Mouse (Mus musculus) lung, postnatal 0 days (tissue): Measurements from ENCODE around the gene Gm7138. TPM values are rescaled to one million over a fixed set of nuclear protein-coding genes. Genes with fewer than 3 reads are reported as not detected.
A peak's percentile ranks its signal among the peaks of the same experiment; 100 is the strongest.

Experiments
- ATAC-seq: fragments of 200-750 bp; cut with Nextera tagmentation; 2 replicates; pipeline ENCODE4 v1.8.0; 2017; ENCODE audit warnings: moderate library complexity
- DNase-seq: peaks from one replicate; pipeline ENCODE4 v3.0.0-alpha.2; 2016; ENCODE audit warnings: low spot score
- H3K27ac ChIP-seq: fragments of 300-500 bp; sonication (generic); 2 replicates; pipeline ENCODE4 v1.5.1; 2014; ENCODE audit warnings: antibody characterized with exemption, mild to moderate bottlenecking, low read length, mixed read lengths
- H3K27me3 ChIP-seq: fragments of 300-500 bp; sonication (generic); replicated peaks from 2 replicates; pipeline ENCODE4 v1.6.1; 2014; ENCODE audit warnings: low read length, mixed read lengths; ENCODE audit not compliant: insufficient read depth
- H3K36me3 ChIP-seq: fragments of 300-500 bp; sonication (generic); 2 replicates; pipeline ENCODE4 v1.6.1; 2014; ENCODE audit warnings: low read length, mixed read lengths; ENCODE audit not compliant: insufficient read depth
- H3K4me1 ChIP-seq: fragments of 300-500 bp; sonication (generic); 2 replicates; pipeline ENCODE4 v1.6.1; 2014; ENCODE audit warnings: antibody characterized with exemption, low read depth, low read length, mixed read lengths; ENCODE audit not compliant: insufficient read depth
- H3K4me2 ChIP-seq: fragments of 300-500 bp; sonication (generic); replicated peaks from 2 replicates; pipeline ENCODE4 v1.6.1; 2014; ENCODE audit warnings: low read depth, mild to moderate bottlenecking, low read length, moderate library complexity, mixed read lengths
- H3K4me3 ChIP-seq: fragments of 300-500 bp; sonication (generic); 2 replicates; pipeline ENCODE4 v1.5.1; 2014; ENCODE audit warnings: low read depth, low read length
- H3K9ac ChIP-seq: fragments of 300-500 bp; sonication (generic); replicated peaks from 2 replicates; pipeline ENCODE4 v1.6.1; 2014; ENCODE audit warnings: low read depth, mild to moderate bottlenecking
- H3K9me3 ChIP-seq: fragments of 300-500 bp; sonication (generic); 2 replicates; pipeline ENCODE4 v1.6.1; 2016; ENCODE audit warnings: low read length, mixed read lengths
- CTCF ChIP-seq: IDR thresholded peaks from 2 replicates; pipeline ENCODE4 v1.5.1; 2016; ENCODE audit warnings: antibody characterized with exemption, mild to moderate bottlenecking
- EP300 ChIP-seq: IDR thresholded peaks from 2 replicates; pipeline ENCODE4 v1.6.1; 2016; ENCODE audit warnings: antibody characterized with exemption, mild to moderate bottlenecking, control low read depth
- WGBS: fragments of 180-500 bp; shearing (Covaris S2); extraction: QIAGEN DNeasy Blood & Tissue Kit; methylation state at CpG from one replicate; pipeline ENCODE4 v1.1.7; 2014; 5-methylcytosine and 5-hydroxymethylcytosine counted together
- polyA plus RNA-seq: library from polyadenylated mRNA; unstranded; fragments of >200 nt; fragmentation: Nextera tagmentation; extraction: Ambion mirVana; gene quantifications from 2 replicates; pipeline ENCODE4 v1.2.1, GENCODE M21; 2015

Gene Gm7138
- polyA plus RNA-seq, 1 experiment from 2014 or later = not detected

GRCm38 (mm10) chr10:77738929-77739328 is 37.8 kb downstream of the Gm7138 start:
- no peak for DNase-seq
- H3K27me3 ChIP-seq = no peaks in the 10 kb centered on the region
- H3K4me1 ChIP-seq = no peaks in the 10 kb centered on the region
- no peak overlapping the region for H3K4me2 ChIP-seq
- TF ChIP-seq EP300 (no peak), CTCF (no peak)
- H3K36me3 ChIP-seq = no peaks in the 10 kb centered on the region
- no peak overlapping the region for H3K4me3 ChIP-seq
- H3K9me3 ChIP-seq = no peaks in the 10 kb centered on the region
- ATAC-seq = no peak
- no peak overlapping the region for H3K9ac ChIP-seq
- 82% methylated on average over 4 of the region's 4 CpGs for WGBS
- H3K27ac ChIP-seq = no peak overlapping the region

GRCm38 (mm10) chr10:77735928-77736327 is 40.8 kb downstream of the Gm7138 start:
- WGBS = 86% methylated on average over 1 of the region's 1 CpGs
- no peak overlapping the region for H3K4me2 ChIP-seq
- no peaks in the 10 kb centered on the region for H3K36me3 ChIP-seq
- no peaks in the 10 kb centered on the region for H3K9me3 ChIP-seq
- ATAC-seq = no peak
- no peak overlapping the region for H3K27ac ChIP-seq
- TF ChIP-seq EP300 (no peak), CTCF (no peak)
- no peaks in the 10 kb centered on the region for H3K4me1 ChIP-seq
- no peak for DNase-seq
- no peak overlapping the region for H3K4me3 ChIP-seq
- no peak overlapping the region for H3K9ac ChIP-seq
- H3K27me3 ChIP-seq = no peaks in the 10 kb centered on the region

GRCm38 (mm10) chr10:77729241-77729640 is 47.5 kb downstream of the Gm7138 start:
- DNase-seq = no peak
- 31% methylated on average over 4 of the region's 4 CpGs for WGBS
- no peaks in the 10 kb centered on the region for H3K4me1 ChIP-seq
- ATAC-seq = no peak
- H3K9ac ChIP-seq = no peak overlapping the region
- peak; percentile 49 for TF ChIP-seq CTCF
- no peak for TF ChIP-seq EP300
- no peak overlapping the region for H3K4me2 ChIP-seq
- H3K27me3 ChIP-seq = no peaks in the 10 kb centered on the region
- no peak overlapping the region for H3K4me3 ChIP-seq
- H3K27ac ChIP-seq = no peak overlapping the region
- no peaks in the 10 kb centered on the region for H3K9me3 ChIP-seq
- H3K36me3 ChIP-seq = no peaks in the 10 kb centered on the region

- Histone ChIP-seq H3K36me3 (no peaks in the 10 kb centered on the region), H3K4me2 (no peak overlapping the region), H3K9ac (no peak overlapping the region), H3K4me3 (no peak overlapping the region), H3K4me1 (no peaks in the 10 kb centered on the region), H3K27ac (no peak overlapping the region), H3K9me3 (no peaks in the 10 kb centered on the region), H3K27me3 (no peaks in the 10 kb centered on the region)
- ATAC-seq (no peak), DNase-seq (no peak)
- 47% methylated on average over 4 of the region's 4 CpGs for WGBS
- TF ChIP-seq EP300 (no peak), CTCF (0 out of 2 replicates have a peak, but pooled peaks have one; percentile 4)
Observed at GRCm38 (mm10) chr10:77728280-77728679, 48.5 kb downstream of the Gm7138 start.

Other genes starting within 250 kb of the Gm7138 start
- gene Itgb2, start 246.7 kb downstream of the Gm7138 start, polyA plus RNA-seq = 19.1 and 21.1 TPM in 2 replicates
- 189 and 207 TPM in 2 replicates for gene Pttg1ip, start 195.2 kb downstream of the Gm7138 start, polyA plus RNA-seq
- gene Sumo3, start 170.8 kb downstream of the Gm7138 start, polyA plus RNA-seq = 185 and 209 TPM in 2 replicates
- gene Gm49325, start 170.7 kb downstream of the Gm7138 start, polyA plus RNA-seq = 4.9 and 6.4 TPM in 2 replicates
- 59.8 and 65.6 TPM in 2 replicates for gene Ube2g2, start 154.7 kb downstream of the Gm7138 start, polyA plus RNA-seq
- 0.12 and 0.13 TPM in 2 replicates for gene Tspear, start 90.4 kb downstream of the Gm7138 start, polyA plus RNA-seq
- not detected in 2 replicates for gene Gm19402, start 86.2 kb downstream of the Gm7138 start, polyA plus RNA-seq
- not detected in 2 replicates for gene Gm9508, start 79.7 kb downstream of the Gm7138 start, polyA plus RNA-seq
- gene Gm10272, start 70.3 kb downstream of the Gm7138 start, polyA plus RNA-seq = not detected in 2 replicates
- not detected in 2 replicates for gene Gm10024, start 65.5 kb downstream of the Gm7138 start, polyA plus RNA-seq
- gene Gm10142, start 61.1 kb downstream of the Gm7138 start, polyA plus RNA-seq = not detected in 2 replicates
- not detected in 2 replicates for gene Krtap12-1, start 56.3 kb downstream of the Gm7138 start, polyA plus RNA-seq
- gene Gm10100, start 50.5 kb downstream of the Gm7138 start, polyA plus RNA-seq = not detected in 2 replicates
- not detected in 2 replicates for gene Gm18596, start 34.3 kb downstream of the Gm7138 start, polyA plus RNA-seq
- gene Gm9736, start 25.6 kb downstream of the Gm7138 start, polyA plus RNA-seq = not detected in 2 replicates
- gene Gm3233, start 17.3 kb downstream of the Gm7138 start, polyA plus RNA-seq = not detected in 2 replicates
- gene Gm3238, start 5.6 kb downstream of the Gm7138 start, polyA plus RNA-seq = not detected in 2 replicates
- gene Gm3250, start 5.6 kb upstream of the Gm7138 start, polyA plus RNA-seq = not detected in 2 replicates
- not detected in 2 replicates for gene Gm7137, start 11.3 kb upstream of the Gm7138 start, polyA plus RNA-seq
- gene Gm9639, start 18.1 kb upstream of the Gm7138 start, polyA plus RNA-seq = not detected in 2 replicates
- not detected in 2 replicates for gene Gm19668, start 22.2 kb upstream of the Gm7138 start, polyA plus RNA-seq
- not detected in 2 replicates for gene Gm9507, start 34.9 kb upstream of the Gm7138 start, polyA plus RNA-seq
- not detected in 2 replicates for gene Gm2696, start 37.7 kb upstream of the Gm7138 start, polyA plus RNA-seq
- not detected in 2 replicates for gene Krtap10-4, start 50.2 kb upstream of the Gm7138 start, polyA plus RNA-seq
- not detected in 2 replicates for gene Krtap10-10, start 59.0 kb upstream of the Gm7138 start, polyA plus RNA-seq
- not detected in 2 replicates for gene Gm36176, start 69.9 kb upstream of the Gm7138 start, polyA plus RNA-seq
- gene Gm10318, start 75.9 kb upstream of the Gm7138 start, polyA plus RNA-seq = not detected in 2 replicates
- gene Gm3285, start 85.0 kb upstream of the Gm7138 start, polyA plus RNA-seq = not detected in 2 replicates
- 1.2 and 1.6 TPM in 2 replicates for gene Lrrc3, start 125.6 kb upstream of the Gm7138 start, polyA plus RNA-seq
- gene Trpm2, start 193.6 kb upstream of the Gm7138 start, polyA plus RNA-seq = 0.52 and 0.74 TPM in 2 replicates
- gene 1810043G02Rik, start 201.6 kb upstream of the Gm7138 start, polyA plus RNA-seq = 15.1 and 16.8 TPM in 2 replicates
- 35.6 and 40.0 TPM in 2 replicates for gene Pfkl, start 233.1 kb upstream of the Gm7138 start, polyA plus RNA-seq